In genomic region chr9:35370031-35370430, GRCm38 (mm10) we compare ENCODE assay signal across 25 mouse cellular contexts. TPM values are rescaled to one million over a fixed set of nuclear protein-coding genes. Genes with fewer than 3 reads are reported as not detected.
A peak's percentile ranks its signal among the peaks of the same experiment; 100 is the strongest.
DNase-seq lines count a peak whose midpoint lies in the region; ATAC-seq and TF ChIP-seq lines count a peak whose summit lies in the region.
"Had no signal": no experiment of that assay in that cellular context is flagged by ENCODE, and none has a peak within 500 bp of the region (broad histone marks: within the 10 kb centered on the region; RNA-seq: fewer than 3 reads in every experiment).

No protein-coding gene starts in this region.

- peaks cover 48% of the 10 kb centered on the region for H3K4me1 ChIP-seq in forebrain, embryonic 10.5 days
- H3K4me1 ChIP-seq in forebrain, postnatal 0 days (ENCODE audit: insufficient read depth) = no peaks in the 10 kb centered on the region
- peaks cover 69% of the 10 kb centered on the region for H3K4me1 ChIP-seq in midbrain, embryonic 10.5 days
- peaks cover 28% of the 10 kb centered on the region for H3K4me1 ChIP-seq in midbrain, embryonic 13.5 days (replicated peaks)
- H3K4me1 ChIP-seq: forebrain, embryonic 15.5 days had no signal

- no peak overlapping the region for H3K4me3 ChIP-seq in forebrain, embryonic 10.5 days
- no peak overlapping the region for H3K4me3 ChIP-seq in forebrain, postnatal 0 days (ENCODE audit: low read depth, low read length)
- 0 out of 2 replicates have a peak overlapping the region, but pooled peaks have one; percentile 32 for H3K4me3 ChIP-seq in midbrain, embryonic 10.5 days
- no peak overlapping the region for H3K4me3 ChIP-seq in midbrain, embryonic 13.5 days (replicated peaks)
- no peak overlapping the region for H3K4me3 ChIP-seq in myocyte
- no peak overlapping the region for H3K4me3 ChIP-seq in left cerebral cortex, adult 2 months
- H3K4me3 ChIP-seq: forebrain, embryonic 12.5 days; forebrain, embryonic 15.5 days; hindbrain, embryonic 15.5 days had no signal

- H3K27ac ChIP-seq in forebrain, embryonic 10.5 days = peak overlapping the region; percentile 60
- no peak overlapping the region for H3K27ac ChIP-seq in forebrain, postnatal 0 days (ENCODE audit: low read depth, low read length)
- peak overlapping the region; percentile 61 for H3K27ac ChIP-seq in midbrain, embryonic 10.5 days (replicated peaks)
- no peak overlapping the region for H3K27ac ChIP-seq in midbrain, embryonic 13.5 days
- H3K27ac ChIP-seq in left cerebral cortex, adult 2 months = no peak overlapping the region
- H3K27ac ChIP-seq: forebrain, embryonic 12.5 days; forebrain, embryonic 15.5 days; hindbrain, embryonic 15.5 days had no signal

- no peak for ATAC-seq in forebrain, postnatal 0 days
- ATAC-seq in midbrain, embryonic 13.5 days = no peak
- ATAC-seq: activated CD4-positive, CD25-positive, alpha-beta regulatory T cell, adult 4 months; forebrain, embryonic 15.5 days; intestine, postnatal 0 days had no signal

- TF ChIP-seq CTCF in forebrain, postnatal 0 days (IDR thresholded peaks at IDR 0.05; ENCODE audit: low read depth) = no peak
- no peak for TF ChIP-seq CTCF in left cerebral cortex, adult 2 months (IDR thresholded peaks at IDR 0.05)

- no peak for DNase-seq in forebrain, embryonic 10.5 days (ENCODE audit: extremely low spot score, low spot score)
- no peak for DNase-seq in forebrain, postnatal 0 days
- no peak for DNase-seq in midbrain, embryonic 10.5 days (ENCODE audit: low spot score)
- peak; percentile 59 for DNase-seq in Muller cell, postnatal 12 days (ENCODE audit: inconsistent ontology term)
- DNase-seq in left cerebral cortex, postnatal 4 days = no peak
- DNase-seq in left cerebral cortex, adult 2 months (ENCODE audit: extremely low spot score in 1 of 2, low spot score in 2 of 2) = no peak
- DNase-seq: adrenal gland, adult 8-10 months; adrenal gland, postnatal 36 days; cerebellum, adult 2 months; cerebellum, postnatal 10 days; cerebellum, postnatal 36 days; embryo, embryonic 11 days; gastrocnemius, postnatal 10 days; gastrocnemius, postnatal 36 days; heart, postnatal 36 days had no signal

- H3K27me3 ChIP-seq in forebrain, embryonic 10.5 days (ENCODE audit: poor library complexity, severe bottlenecking) = 0 out of 2 replicates have a peak, but pooled peaks cover 10% of the 10 kb centered on the region
- no peaks in the 10 kb centered on the region for H3K27me3 ChIP-seq in forebrain, postnatal 0 days (ENCODE audit: insufficient read depth, low read length)
- H3K27me3 ChIP-seq in midbrain, embryonic 10.5 days (ENCODE audit: low read depth, poor library complexity, severe bottlenecking) = peaks cover 17% of the 10 kb centered on the region; the same call in 1 of the 2 replicates
- H3K27me3 ChIP-seq in midbrain, embryonic 13.5 days = peaks cover 13% of the 10 kb centered on the region; the same call in 1 of the 2 replicates
- H3K27me3 ChIP-seq in myocyte (ENCODE audit: control insufficient read depth, insufficient read depth, insufficient read length) = no peaks in the 10 kb centered on the region
- H3K27me3 ChIP-seq: CH12.LX; forebrain, embryonic 12.5 days; forebrain, embryonic 15.5 days had no signal

- no peaks in the 10 kb centered on the region for H3K36me3 ChIP-seq in forebrain, embryonic 10.5 days (replicated peaks)
- H3K36me3 ChIP-seq in forebrain, postnatal 0 days (ENCODE audit: insufficient read depth) = no peaks in the 10 kb centered on the region
- H3K36me3 ChIP-seq in midbrain, embryonic 10.5 days = no peaks in the 10 kb centered on the region
- no peaks in the 10 kb centered on the region for H3K36me3 ChIP-seq in midbrain, embryonic 13.5 days
- no peaks in the 10 kb centered on the region for H3K36me3 ChIP-seq in myocyte (ENCODE audit: control insufficient read depth, insufficient read depth)
- H3K36me3 ChIP-seq: forebrain, embryonic 12.5 days; forebrain, embryonic 15.5 days; G1E; hindbrain, embryonic 15.5 days had no signal

- no peaks in the 10 kb centered on the region for H3K79me2 ChIP-seq in myocyte (ENCODE audit: control insufficient read depth, insufficient read depth)

- H3ac ChIP-seq in myocyte (ENCODE audit: control insufficient read depth, insufficient read length) = no peak overlapping the region

- WGBS in forebrain, embryonic 10.5 days = 64% methylated on average over 3 of the region's 3 CpGs
- WGBS in forebrain, postnatal 0 days = 89% methylated on average over 3 of the region's 3 CpGs
- WGBS in midbrain, embryonic 10.5 days = 65% methylated on average over 3 of the region's 3 CpGs
- WGBS in midbrain, embryonic 13.5 days = 71% methylated on average over 3 of the region's 3 CpGs

- H3K4me2 ChIP-seq in forebrain, postnatal 0 days (ENCODE audit: low read depth) = no peak overlapping the region
- H3K4me2 ChIP-seq in midbrain, embryonic 13.5 days (replicated peaks) = no peak overlapping the region
- H3K4me2 ChIP-seq in myocyte (ENCODE audit: low read depth) = peak overlapping the region; percentile 60
- H3K4me2 ChIP-seq: forebrain, embryonic 12.5 days; forebrain, embryonic 15.5 days; heart, embryonic 11.5 days; hindbrain, embryonic 15.5 days had no signal

- no peaks in the 10 kb centered on the region for H3K9me3 ChIP-seq in forebrain, embryonic 10.5 days
- no peaks in the 10 kb centered on the region for H3K9me3 ChIP-seq in forebrain, postnatal 0 days (ENCODE audit: low read length)
- H3K9me3 ChIP-seq in midbrain, embryonic 10.5 days (replicated peaks) = 0 out of 2 replicates have a peak, but pooled peaks cover 3% of the 10 kb centered on the region
- no peaks in the 10 kb centered on the region for H3K9me3 ChIP-seq in midbrain, embryonic 13.5 days
- H3K9me3 ChIP-seq: forebrain, embryonic 12.5 days; forebrain, embryonic 15.5 days; G1E; hindbrain, embryonic 15.5 days had no signal

- H3K9ac ChIP-seq in forebrain, postnatal 0 days = no peak overlapping the region
- H3K9ac ChIP-seq in midbrain, embryonic 13.5 days (replicated peaks) = no peak overlapping the region
- H3K9ac ChIP-seq: forebrain, embryonic 12.5 days; forebrain, embryonic 15.5 days; hindbrain, embryonic 15.5 days had no signal

- intact Hi-C loops in left cerebral cortex, postnatal 4 days (cut with DNase I) = no loop called here
- intact Hi-C loops in left cerebral cortex, adult 2 months (cut with DNase I) = no loop called here

- TF ChIP-seq POLR2A in myocyte (IDR thresholded peaks at IDR 0.05; ENCODE audit: insufficient read length, low read depth) = no peak

TF ChIP-seq in myocyte, 11 proteins besides CTCF, POLR2A, EP300 and RAD21:
- TF ChIP-seq MYOG (IDR thresholded peaks at IDR 0.05; ENCODE audit: control insufficient read depth in 1 of 3, insufficient read depth in 1 of 3, insufficient read length in 2 of 3, low read depth in 2 of 3) (no peak), MYOD1 (IDR thresholded peaks at IDR 0.05; ENCODE audit: control insufficient read depth in 1 of 3, insufficient read length in 2 of 3, low read depth in 2 of 3) (peak in 1 of 3 experiments; percentile 25), POLR2AphosphoS2 (IDR thresholded peaks at IDR 0.05; ENCODE audit: insufficient read length, low read depth) (no peak)

RNA-seq across cellular contexts. Expression of gene Cdon, which starts 50.9 kb away (rescaled TPM):
- 13.4 and 16.2 TPM in 2 replicates for polyA plus RNA-seq in forebrain, embryonic 10.5 days (2016; fragmentation: Nextera tagmentation; extraction: Ambion mirVana)
- total RNA-seq in forebrain, postnatal 0 days (2014; rRNA removed) = 9.6 and 13.7 TPM in 2 replicates
- polyA plus RNA-seq in forebrain, postnatal 0 days (2015; fragmentation: Nextera tagmentation; extraction: Ambion mirVana) = 0.94 and 1.3 TPM in 2 replicates
- polyA plus RNA-seq in midbrain, embryonic 10.5 days (2016; fragmentation: Nextera tagmentation; extraction: Ambion mirVana) = 10.5 TPM in 2 replicates
- 9.2 and 10.7 TPM in 2 replicates for polyA plus RNA-seq in midbrain, embryonic 13.5 days (2015; fragmentation: Nextera tagmentation; extraction: Ambion mirVana)
- polyA plus RNA-seq in myocyte (2012; fragmentation: generic; extraction: Trizol) = 49.9 TPM
- total RNA-seq in left cerebral cortex, postnatal 4 days (2021) = 10 to 100 TPM; 13.0 to 14.1 TPM
- 1 to 10 TPM; 7.9 to 8.3 TPM for total RNA-seq in left cerebral cortex, adult 2 months (2021)

Comparison
In these comparisons a context has a peak if more than half of its experiments do, and no peak if none do; other contexts are left out.
1. H3K27ac ChIP-seq: peak in forebrain, embryonic 10.5 days (single experiment) and midbrain, embryonic 10.5 days (single experiment); none in forebrain, postnatal 0 days (single experiment), midbrain, embryonic 13.5 days (single experiment) and left cerebral cortex, adult 2 months (single experiment).